Mouse (Mus musculus) embryonic facial prominence, embryonic 13.5 days (tissue): Measurements from ENCODE around the gene Lamtor5. TPM values are rescaled to one million over a fixed set of nuclear protein-coding genes. Genes with fewer than 3 reads are reported as not detected.
"Not testable (repeated sequence)": the region's sequence is repeated elsewhere in the genome, so short reads cannot be mapped to it uniquely, and the experiment has no call there.

Source experiments
- ATAC-seq: fragments of 200-750 bp; cut with Nextera tagmentation; 2 replicates; pipeline ENCODE4 v1.8.0; 2017; ENCODE audit warnings: low read depth; ENCODE audit not compliant: insufficient number of reproducible peaks, insufficient read depth, low FRiP score, low TSS enrichment
- H3K27ac ChIP-seq: fragments of 300-500 bp; sonication (generic); 2 replicates; pipeline ENCODE4 v1.5.1; 2015; ENCODE audit warnings: moderate library complexity, mild to moderate bottlenecking, inconsistent platforms
- H3K27me3 ChIP-seq: fragments of 300-500 bp; sonication (generic); 2 replicates; pipeline ENCODE4 v1.6.1; 2015; ENCODE audit warnings: mild to moderate bottlenecking, inconsistent platforms
- H3K36me3 ChIP-seq: fragments of 300-500 bp; sonication (generic); 2 replicates; pipeline ENCODE4 v1.6.1; 2015; ENCODE audit warnings: mild to moderate bottlenecking, inconsistent platforms
- H3K4me1 ChIP-seq: fragments of 300-500 bp; sonication (generic); 2 replicates; pipeline ENCODE4 v1.6.1; 2015; ENCODE audit warnings: inconsistent platforms
- H3K4me2 ChIP-seq: fragments of 300-500 bp; sonication (generic); 2 replicates; pipeline ENCODE4 v1.6.1; 2015; ENCODE audit warnings: moderate library complexity, mild to moderate bottlenecking, inconsistent platforms
- H3K4me3 ChIP-seq: fragments of 300-500 bp; sonication (generic); 2 replicates; pipeline ENCODE4 v1.5.1; 2015; ENCODE audit warnings: mild to moderate bottlenecking, inconsistent platforms
- H3K9ac ChIP-seq: fragments of 300-500 bp; sonication (generic); 2 replicates; pipeline ENCODE4 v1.6.1; 2015; ENCODE audit warnings: mild to moderate bottlenecking, inconsistent platforms
- H3K9me3 ChIP-seq: fragments of 300-500 bp; sonication (generic); 2 replicates; pipeline ENCODE4 v1.6.1; 2016; ENCODE audit warnings: inconsistent platforms
- WGBS: fragments of 180-500 bp; shearing (Covaris S2); methylation state at CpG from one replicate; pipeline ENCODE4 v1.1.7; 2015; ENCODE audit warnings: mixed read lengths; 5-methylcytosine and 5-hydroxymethylcytosine counted together
- polyA plus RNA-seq: library from polyadenylated mRNA; unstranded; fragments of >200 nt; fragmentation: Nextera tagmentation; extraction: Ambion mirVana; gene quantifications from 2 replicates; pipeline ENCODE4 v1.2.1, GENCODE M21; 2015

Lamtor5 gene
- polyA plus RNA-seq, 1 experiment from 2014 or later = 194 TPM

GRCm38 (mm10) chr3:107273820-107274219, 4.8 kb upstream of the Lamtor5 start:
- H3K27me3 ChIP-seq = no peaks in the 10 kb centered on the region; the same call in 1 of the 2 replicates
- 6% methylated on average over 3 of the region's 3 CpGs for WGBS
- H3K9me3 ChIP-seq = no peaks in the 10 kb centered on the region
- H3K4me1 ChIP-seq = peaks cover 5% of the 10 kb centered on the region
- H3K4me3 ChIP-seq = no peak overlapping the region
- H3K9ac ChIP-seq = no peak overlapping the region
- no peak overlapping the region for H3K27ac ChIP-seq
- no peaks in the 10 kb centered on the region for H3K36me3 ChIP-seq
- no peak; the same call in 1 of the 2 replicates for ATAC-seq
- H3K4me2 ChIP-seq = no peak overlapping the region

DNA sequence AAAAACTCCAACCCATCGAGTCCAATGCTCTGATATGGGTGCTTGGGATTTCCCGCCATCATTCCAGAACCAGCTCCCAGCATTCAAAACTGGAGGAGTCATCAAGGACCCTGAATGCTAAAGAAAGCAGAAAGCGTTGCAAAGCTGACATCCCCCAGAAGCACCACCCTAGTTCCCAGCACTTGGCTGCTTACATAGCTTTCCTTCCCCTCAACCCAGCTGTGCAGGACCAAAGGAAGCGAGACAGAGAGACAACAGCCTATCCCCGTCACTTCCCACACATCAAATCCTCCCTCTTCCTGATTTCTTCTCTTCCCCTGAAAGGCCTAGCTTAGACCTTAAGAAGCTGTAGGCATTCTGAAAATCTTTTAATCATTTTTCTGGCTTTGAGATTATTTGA, 3.3 kb upstream of the Lamtor5 start:
- Histone ChIP-seq H3K9ac (no peak overlapping the region), H3K4me2 (no peak overlapping the region), H3K4me1 (peaks cover 12% of the 10 kb centered on the region), H3K4me3 (no peak overlapping the region), H3K9me3 (no peaks in the 10 kb centered on the region), H3K27me3 (no peaks in the 10 kb centered on the region; the same call in 1 of the 2 replicates), H3K27ac (no peak overlapping the region), H3K36me3 (no peaks in the 10 kb centered on the region)
- ATAC-seq = no peak
- 66% methylated on average over 5 of the region's 5 CpGs for WGBS

- H3K9me3 ChIP-seq = no peaks in the 10 kb centered on the region
- 66% methylated on average over 4 of the region's 4 CpGs for WGBS
- no peaks in the 10 kb centered on the region; the same call in 1 of the 2 replicates for H3K27me3 ChIP-seq
- no peaks in the 10 kb centered on the region for H3K36me3 ChIP-seq
- H3K4me1 ChIP-seq = peaks cover 12% of the 10 kb centered on the region
- H3K4me3 ChIP-seq = no peak overlapping the region
- H3K9ac ChIP-seq = no peak overlapping the region
- no peak for ATAC-seq
- no peak overlapping the region for H3K4me2 ChIP-seq
- H3K27ac ChIP-seq = no peak overlapping the region
Observed at GRCm38 (mm10) chr3:107275996-107276395, 2.7 kb upstream of the Lamtor5 start.

DNA sequence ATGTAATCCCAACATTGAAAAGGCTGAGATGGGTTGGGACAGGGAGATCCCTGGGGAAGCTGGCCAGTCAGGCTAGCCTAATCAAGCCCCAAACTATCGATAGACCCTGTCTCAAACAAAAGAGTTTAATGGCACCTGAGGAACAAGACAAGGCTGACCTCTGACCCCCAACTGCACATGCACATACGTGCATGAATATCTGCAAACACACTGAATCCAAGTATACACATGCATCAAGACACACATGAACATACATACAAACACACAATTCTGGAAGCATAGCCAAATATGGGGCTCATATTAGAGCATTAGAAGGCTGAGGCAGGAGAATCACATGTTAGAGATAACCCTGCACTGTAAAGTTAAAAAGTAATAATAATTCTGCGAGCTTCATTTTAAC, 2.0 kb upstream of the Lamtor5 start:
- 77% methylated on average over 3 of the region's 3 CpGs for WGBS
- H3K36me3 ChIP-seq = peaks cover 4% of the 10 kb centered on the region; the same call in 1 of the 2 replicates
- ATAC-seq = no peak
- H3K27me3 ChIP-seq = no peaks in the 10 kb centered on the region; the same call in 1 of the 2 replicates
- H3K27ac ChIP-seq = no peak overlapping the region
- no peaks in the 10 kb centered on the region for H3K9me3 ChIP-seq
- H3K4me1 ChIP-seq = peaks cover 12% of the 10 kb centered on the region
- H3K4me2 ChIP-seq = no peak overlapping the region
- no peak overlapping the region for H3K4me3 ChIP-seq
- no peak overlapping the region for H3K9ac ChIP-seq

DNA sequence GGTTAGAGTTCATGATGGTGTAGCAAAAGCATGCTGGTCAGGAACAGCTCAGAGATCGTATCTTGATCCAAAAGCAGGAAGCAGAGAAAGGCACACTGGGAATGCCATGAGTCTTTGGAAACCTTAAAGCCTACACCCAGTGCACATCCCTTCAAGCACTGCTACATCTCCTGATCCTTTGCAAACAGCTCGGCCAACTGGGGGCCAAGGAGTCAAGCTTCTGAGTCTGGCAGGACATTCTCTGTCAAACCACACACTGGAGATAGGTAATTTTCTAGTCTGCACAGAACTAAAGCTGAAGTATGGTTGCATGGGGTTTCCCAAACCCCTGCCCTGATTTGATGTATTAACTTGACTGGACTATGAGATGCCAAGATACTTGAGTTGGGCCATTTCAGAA, 7.5 kb downstream of the Lamtor5 start:
- Histone ChIP-seq H3K4me2 (no peak overlapping the region), H3K4me1 (peaks cover 9% of the 10 kb centered on the region), H3K9ac (no peak overlapping the region), H3K27me3 (no peaks in the 10 kb centered on the region), H3K4me3 (no peak overlapping the region), H3K27ac (no peak overlapping the region), H3K9me3 (no peaks in the 10 kb centered on the region), H3K36me3 (peaks cover 29% of the 10 kb centered on the region)
- ATAC-seq = no peak
- 80% methylated on average over 2 of the region's 2 CpGs for WGBS

DNA sequence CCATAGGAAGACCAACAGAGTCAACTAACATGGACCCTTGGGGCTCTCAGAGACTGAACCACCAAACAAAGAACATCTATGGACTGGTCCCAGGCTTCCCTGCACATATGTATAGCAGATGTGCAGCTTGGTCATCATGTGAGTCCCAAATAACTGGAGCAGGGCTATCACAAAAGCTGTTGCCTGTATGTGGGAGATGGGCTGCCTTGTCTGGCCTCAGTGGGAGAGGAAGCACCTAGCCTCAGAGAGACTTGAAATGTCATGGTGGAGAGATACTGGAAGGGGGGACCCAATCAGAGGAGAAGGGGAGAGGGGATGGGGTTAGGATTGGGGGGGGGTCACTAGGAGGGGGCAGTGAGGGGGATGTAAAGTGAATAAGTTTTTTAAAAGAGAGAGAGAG, 8.7 kb downstream of the Lamtor5 start:
- no peak overlapping the region for H3K9ac ChIP-seq
- H3K4me1 ChIP-seq = peaks cover 9% of the 10 kb centered on the region
- H3K27ac ChIP-seq = no peak overlapping the region
- H3K4me3 ChIP-seq = no peak overlapping the region
- no peak for ATAC-seq
- H3K9me3 ChIP-seq = no peaks in the 10 kb centered on the region
- H3K27me3 ChIP-seq = no peaks in the 10 kb centered on the region
- H3K4me2 ChIP-seq = no peak overlapping the region
- peaks cover 18% of the 10 kb centered on the region for H3K36me3 ChIP-seq

DNA sequence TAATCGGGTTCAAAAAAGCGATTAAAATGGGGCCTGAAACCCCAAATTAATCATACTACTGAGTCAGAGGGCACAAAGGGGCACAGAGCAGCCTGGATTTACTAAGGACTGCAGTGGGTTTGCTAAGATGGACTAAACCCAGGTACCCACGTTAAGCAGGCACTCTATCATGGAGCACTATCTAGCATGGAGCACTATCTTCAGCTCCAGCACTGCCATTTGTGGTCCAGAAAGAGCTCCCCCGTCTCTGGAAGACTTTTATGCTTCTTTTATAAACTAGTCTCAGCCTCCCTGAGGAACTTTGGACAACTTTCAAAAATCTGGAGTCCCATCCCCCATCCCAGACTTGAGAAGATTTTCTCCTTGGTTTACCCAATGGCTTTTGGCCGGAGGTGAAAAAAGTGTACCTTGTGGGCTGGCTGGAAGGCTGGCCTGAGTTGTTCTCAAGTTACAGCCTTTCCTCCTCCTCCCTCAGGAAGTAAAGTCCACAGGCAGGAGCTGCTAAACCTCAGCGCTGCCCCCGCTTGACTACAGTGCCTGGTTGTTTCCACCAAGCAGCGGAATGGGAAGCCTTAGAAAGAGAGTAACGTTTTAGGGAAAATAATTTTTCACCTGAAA, 12.2 kb downstream of the Lamtor5 start, which contains the start of gene Slc16a4:
Gene Slc16a4, plus strand, starts transcription at position 467 of the 618 bp plus-strand sequence.
- H3K27me3 ChIP-seq = no peaks in the 10 kb centered on the region
- H3K4me3 ChIP-seq = no peak within 1 kb of the TSS
- H3K36me3 ChIP-seq = no peaks in the 10 kb centered on the region
- peaks cover 9% of the 10 kb centered on the region for H3K4me1 ChIP-seq
- no peak within 1 kb of the TSS for H3K9ac ChIP-seq
- ATAC-seq = peak; percentile 46; the same call in 1 of the 2 replicates
- peak within 1 kb of the TSS; percentile 74 for H3K27ac ChIP-seq
- 18% methylated on average over 9 of the region's 9 CpGs for WGBS
- peak within 1 kb of the TSS; percentile 37 for H3K4me2 ChIP-seq
- H3K9me3 ChIP-seq = no peaks in the 10 kb centered on the region

DNA sequence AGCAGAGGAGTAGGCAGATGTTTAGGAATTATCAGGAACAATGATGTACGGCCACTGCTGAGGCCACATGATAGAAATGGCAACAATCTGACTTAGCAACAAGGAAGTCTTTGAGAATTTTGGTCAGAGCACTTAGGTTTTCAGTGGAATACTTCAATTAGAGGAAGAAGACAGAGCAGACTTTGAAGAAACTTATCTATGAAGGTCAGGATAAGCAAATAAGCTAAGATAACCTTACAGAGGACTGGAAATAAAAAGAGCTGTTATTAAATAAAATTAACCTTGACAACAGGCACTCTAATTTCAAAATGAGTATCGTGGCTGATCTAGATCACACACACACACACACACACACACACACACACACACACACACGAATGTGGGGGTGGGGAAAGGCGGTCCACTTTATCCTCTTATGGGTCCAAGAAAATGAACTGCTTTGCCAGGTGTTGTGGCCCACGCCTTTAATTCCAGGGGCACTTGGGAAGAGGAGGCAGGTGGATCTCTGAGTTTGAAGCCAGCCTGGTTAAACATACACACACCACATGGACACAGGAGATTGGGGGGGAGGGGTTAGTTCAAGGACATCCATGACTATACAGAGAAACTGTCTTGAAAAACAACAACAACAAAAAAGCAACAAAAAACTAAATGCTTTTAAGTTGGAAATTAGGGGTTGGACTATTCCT, 17.2 kb downstream of the Lamtor5 start:
- Histone ChIP-seq H3K4me1 (peaks cover 3% of the 10 kb centered on the region), H3K4me2 (no peak overlapping the region), H3K9ac (no peak overlapping the region), H3K27me3 (no peaks in the 10 kb centered on the region), H3K4me3 (no peak overlapping the region), H3K36me3 (peaks cover 5% of the 10 kb centered on the region; the same call in 1 of the 2 replicates), H3K27ac (no peak overlapping the region), H3K9me3 (no peaks in the 10 kb centered on the region)
- no peak for ATAC-seq
- WGBS = 83% methylated on average over 5 of the region's 5 CpGs

- 69% methylated on average over 4 of the region's 4 CpGs for WGBS
- not testable (repeated sequence) for H3K4me3 ChIP-seq, H3K9ac ChIP-seq, H3K4me2 ChIP-seq, ATAC-seq, H3K4me1 ChIP-seq, H3K27ac ChIP-seq, H3K27me3 ChIP-seq, H3K9me3 ChIP-seq
- peaks cover 10% of the 10 kb centered on the region for H3K36me3 ChIP-seq
Observed at GRCm38 (mm10) chr3:107296917-107297316, 18.3 kb downstream of the Lamtor5 start.

GRCm38 (mm10) chr3:107317338-107317737, 38.7 kb downstream of the Lamtor5 start:
- Histone ChIP-seq H3K4me2 (no peak overlapping the region), H3K36me3 (peaks cover 28% of the 10 kb centered on the region), H3K4me3 (no peak overlapping the region), H3K27ac (no peak overlapping the region), H3K4me1 (peaks cover 10% of the 10 kb centered on the region; the same call in 1 of the 2 replicates), H3K9ac (no peak overlapping the region), H3K9me3 (no peaks in the 10 kb centered on the region), H3K27me3 (no peaks in the 10 kb centered on the region)
- no peak for ATAC-seq
- WGBS = 90% methylated on average over 3 of the region's 3 CpGs

DNA sequence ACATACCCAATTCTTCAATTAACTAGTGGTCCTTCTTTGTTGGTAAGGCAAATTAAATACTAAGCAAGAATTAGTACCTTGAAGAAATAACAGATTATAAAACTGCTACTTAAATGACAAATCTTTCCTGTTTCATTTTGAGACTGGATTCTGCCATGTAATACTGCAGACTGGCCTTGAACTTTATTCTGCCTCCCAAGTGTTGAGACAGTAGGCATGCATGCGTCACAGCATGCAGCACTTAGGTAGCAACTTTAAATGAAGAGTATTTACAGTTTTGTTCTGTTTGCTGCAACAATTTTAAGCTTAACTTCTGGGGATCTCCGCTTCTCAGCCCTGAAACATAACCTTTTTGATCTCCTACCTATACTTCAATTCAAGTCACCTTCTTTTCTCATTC, 42.5 kb downstream of the Lamtor5 start:
- Histone ChIP-seq H3K36me3 (peaks cover 46% of the 10 kb centered on the region), H3K27me3 (no peaks in the 10 kb centered on the region), H3K4me1 (peaks cover 40% of the 10 kb centered on the region), H3K9ac (no peak overlapping the region), H3K4me3 (no peak overlapping the region), H3K9me3 (no peaks in the 10 kb centered on the region), H3K4me2 (no peak overlapping the region), H3K27ac (no peak overlapping the region)
- 88% methylated on average over 2 of the region's 2 CpGs for WGBS
- no peak for ATAC-seq

DNA sequence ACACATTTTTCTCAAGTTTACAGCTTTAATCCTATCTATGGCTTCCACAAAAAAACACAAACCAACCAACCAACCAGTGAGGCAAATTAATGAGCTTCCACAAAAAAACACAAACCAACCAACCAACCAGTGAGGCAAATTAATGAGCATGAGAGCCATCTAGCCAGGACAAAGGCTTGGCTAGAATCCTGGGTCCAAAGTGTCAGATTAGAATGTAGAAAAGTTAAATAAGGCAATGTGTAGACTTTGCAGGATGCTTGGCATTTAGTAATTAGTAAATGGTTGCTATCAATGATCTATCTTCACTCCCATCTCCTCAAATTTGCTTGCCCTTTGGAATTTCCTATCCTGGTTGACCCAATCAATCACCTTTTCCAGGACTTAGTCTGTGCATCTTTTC, 43.1 kb downstream of the Lamtor5 start:
- no peak overlapping the region for H3K4me3 ChIP-seq
- H3K4me2 ChIP-seq = no peak overlapping the region
- H3K4me1 ChIP-seq = peaks cover 40% of the 10 kb centered on the region

More for the DNA sequence above, 43.1 kb downstream of the Lamtor5 start:
- H3K36me3 ChIP-seq = peaks cover 43% of the 10 kb centered on the region
- H3K27me3 ChIP-seq = no peaks in the 10 kb centered on the region
- no peak for ATAC-seq
- H3K9ac ChIP-seq = no peak overlapping the region
- no peaks in the 10 kb centered on the region for H3K9me3 ChIP-seq
- H3K27ac ChIP-seq = no peak overlapping the region
